Mouse (Mus musculus) heart, postnatal 36 days (tissue): Measurements from ENCODE around the gene Hjurp. TPM values are rescaled to one million over a fixed set of nuclear protein-coding genes. Genes with fewer than 3 reads are reported as not detected.

ENCODE experiments used
- DNase-seq, 2 experiments: peaks; one replicate each; pipeline ENCODE4 v3.0.0; 2021 to 2022
- intact Hi-C: fragments of 180-260 bp; cut with DNase I; formaldehyde crosslinking; loops from one replicate; pipeline ENCODE4 v1.15.1; 2025
- total RNA-seq, 2 experiments: library from RNA; stranded (reverse); gene quantifications; 2 replicates each; pipeline ENCODE4 v1.2.3; 2021

Gene Hjurp
- total RNA-seq, result 10 to 100 TPM; 12.2 to 13.3 TPM

DNA sequence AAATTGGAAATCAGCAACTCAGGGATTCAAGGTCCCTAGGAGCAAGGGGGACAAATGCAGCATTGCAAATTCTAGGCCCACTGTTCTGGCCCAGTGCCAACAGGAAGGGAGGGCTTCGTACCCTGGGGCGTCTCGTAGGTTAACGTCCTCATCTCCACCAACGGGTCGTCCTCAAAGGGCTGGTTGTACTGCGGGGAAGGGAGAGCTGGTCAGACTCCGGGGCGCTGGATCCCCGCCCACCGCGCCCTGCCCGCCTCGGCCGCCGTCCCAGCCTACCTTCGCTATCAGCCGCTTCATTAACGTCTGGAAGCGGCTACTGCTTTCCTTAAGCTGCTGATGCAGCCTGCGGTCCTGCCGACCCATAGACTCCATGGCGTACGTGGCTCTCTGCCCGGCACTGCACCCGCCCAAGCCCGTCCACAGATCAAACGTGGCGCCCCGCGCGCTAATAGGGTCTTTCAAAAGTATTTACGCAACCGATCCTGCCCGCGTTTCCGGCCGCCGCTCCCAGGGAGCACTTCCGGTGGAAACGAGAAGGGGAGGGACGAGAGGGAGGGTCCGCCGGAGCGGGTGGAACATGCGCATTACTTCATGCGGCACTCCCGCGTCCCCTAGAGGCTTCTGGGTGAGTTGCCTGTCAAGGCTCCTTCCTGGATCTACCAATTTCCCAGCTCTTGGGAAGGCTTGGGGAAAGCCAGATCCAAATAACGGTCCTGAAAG, at the start of gene Hjurp, which contains the start of gene Trpm8:
TSS of gene Hjurp (minus strand) at position 536 of the 720 bp plus-strand sequence.
TSS of gene Trpm8 (plus strand) at position 564 of the 720 bp plus-strand sequence.
- intact Hi-C loops, result no loop called here
- peak; percentile 100 for DNase-seq

DNA sequence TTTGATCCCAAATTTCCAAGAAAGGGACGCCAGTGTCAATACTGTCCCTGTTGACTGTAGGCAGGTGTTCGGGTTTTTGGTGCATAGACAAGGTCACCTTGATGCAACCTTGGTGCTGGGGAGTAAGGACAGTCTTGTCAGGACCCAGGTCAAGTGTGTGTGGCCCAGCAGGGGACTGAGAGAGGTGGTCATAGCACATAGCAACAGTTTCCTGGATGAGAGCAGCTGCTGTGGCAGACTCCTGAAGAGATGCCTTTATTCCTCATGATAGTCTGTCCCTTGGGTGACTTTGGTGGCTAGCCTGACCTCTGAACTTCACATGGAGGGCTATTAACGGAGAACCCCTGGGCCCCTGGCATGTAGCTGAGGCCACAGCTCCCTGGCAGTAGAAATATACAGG, 45.7 kb upstream of the Hjurp start:
- intact Hi-C loops, result no loop called here

DNA sequence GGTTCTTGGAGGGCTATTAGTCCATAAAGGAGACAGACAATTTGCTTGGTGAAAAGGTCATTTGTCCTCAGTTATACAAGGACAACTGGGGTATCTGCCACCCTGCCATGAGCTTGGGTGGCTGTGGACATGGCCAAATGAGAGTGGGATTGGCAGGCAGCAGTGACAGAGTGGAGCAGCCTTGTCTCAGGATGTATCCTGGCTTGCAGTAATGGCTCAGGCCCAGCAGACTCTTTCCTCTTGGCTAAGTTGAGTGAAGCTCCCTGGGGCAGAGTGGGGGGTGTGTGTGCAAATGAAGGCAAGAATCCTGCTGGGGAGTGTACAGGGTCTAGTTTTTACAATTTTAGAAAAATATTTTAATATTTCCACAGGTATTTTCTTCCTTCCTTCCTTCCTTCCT, 44.7 kb upstream of the Hjurp start:
- intact Hi-C loops, result no loop called here
- DNase-seq, result no peak

More for the DNA sequence above, 45.7 kb upstream of the Hjurp start:
- DNase-seq, result no peak

DNA sequence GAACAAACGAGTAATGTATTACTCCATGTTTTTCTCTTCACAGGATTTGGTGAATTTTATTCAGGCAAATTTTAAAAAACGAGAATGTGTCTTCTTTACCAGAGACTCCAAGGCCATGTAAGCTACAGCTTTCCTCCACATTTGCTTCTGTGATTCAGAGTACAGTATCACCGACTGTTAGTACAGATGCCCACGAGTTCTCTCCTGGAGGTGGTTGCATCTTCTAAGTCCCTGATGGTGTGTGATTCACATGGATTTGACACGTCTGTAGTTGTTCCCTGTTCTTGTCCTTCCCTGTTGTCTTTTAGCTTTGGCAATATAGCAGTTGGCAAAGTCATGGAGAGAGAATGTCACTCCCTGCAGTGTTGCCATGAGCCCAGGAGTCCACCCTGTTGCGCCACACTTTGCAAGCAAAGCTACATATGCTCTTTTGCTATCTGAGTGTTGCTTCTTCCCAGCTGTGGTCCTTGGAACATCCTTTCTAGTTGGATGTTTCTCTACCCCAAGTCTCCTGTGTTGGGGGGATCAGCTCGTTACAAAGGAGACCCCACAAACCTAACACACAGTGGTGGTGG, 43.5 kb upstream of the Hjurp start:
- intact Hi-C loops, result no loop called here
- no peak for DNase-seq

DNA sequence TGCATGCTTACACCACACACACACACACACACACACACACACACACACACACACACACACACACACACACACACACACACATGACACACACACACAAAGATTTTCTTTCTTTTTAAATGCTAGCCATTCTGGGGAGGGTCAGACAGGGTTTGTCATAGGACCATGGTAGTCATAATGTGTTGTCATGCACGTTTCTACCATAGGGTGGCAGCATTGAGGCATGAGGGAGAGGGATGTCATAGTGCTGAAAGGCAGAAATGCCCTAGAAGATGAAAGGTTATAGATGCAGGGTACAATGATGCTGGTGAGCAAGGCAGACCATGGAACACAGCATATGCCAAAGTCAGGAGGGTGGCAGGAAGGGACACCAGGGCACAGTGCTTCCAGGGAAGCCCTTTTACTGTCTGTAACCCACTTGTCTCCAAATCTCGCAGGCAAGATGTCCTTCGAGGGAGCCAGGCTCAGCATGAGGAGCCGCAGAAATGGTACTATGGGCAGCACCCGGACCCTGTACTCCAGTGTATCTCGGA, 41.2 kb upstream of the Hjurp start:
- DNase-seq, result peak in 1 of 2 experiments; percentile 63

DNA sequence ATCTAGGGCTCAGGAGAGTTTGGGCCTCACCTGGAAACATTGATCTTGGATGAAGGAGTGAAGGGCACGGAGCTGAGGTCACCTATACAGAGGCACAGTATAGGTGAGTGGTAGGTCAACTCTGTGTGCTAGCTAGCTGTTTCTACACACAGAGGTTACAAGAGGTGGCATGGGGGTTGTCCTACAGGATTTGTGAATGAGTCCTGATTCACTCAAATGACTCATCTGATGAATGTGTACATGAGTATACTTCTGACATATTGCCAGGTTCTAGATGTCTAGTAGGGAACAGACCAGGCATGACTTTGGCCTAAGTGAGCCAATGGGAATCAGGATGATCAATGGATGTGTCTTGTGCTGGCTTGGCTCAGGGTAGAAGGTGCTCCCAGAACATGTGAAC, 39.8 kb upstream of the Hjurp start:
- intact Hi-C loops, result no loop called here
- DNase-seq, result no peak

More for the DNA sequence above, 41.2 kb upstream of the Hjurp start:
- intact Hi-C loops, result no loop called here

DNA sequence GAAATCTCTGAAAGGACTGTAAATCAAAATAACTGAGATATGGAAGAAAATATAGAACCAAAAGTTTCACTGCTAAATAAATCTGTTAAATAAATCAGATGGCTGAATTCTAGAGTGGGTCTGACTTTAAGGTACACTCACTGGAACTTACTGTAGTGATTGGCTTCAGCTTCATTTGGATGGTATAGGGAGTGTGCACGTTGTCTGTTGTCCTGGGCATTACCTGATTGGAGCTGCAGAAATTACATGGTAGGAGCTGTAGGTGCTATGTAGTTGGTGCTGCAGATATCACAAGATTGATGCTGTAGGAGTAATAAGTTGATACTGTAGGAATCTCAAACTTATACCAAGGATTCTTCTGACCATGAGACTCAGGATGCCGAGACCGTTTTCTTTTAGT, 32.9 kb upstream of the Hjurp start:
- intact Hi-C loops, result no loop called here
- DNase-seq, result no peak

DNA sequence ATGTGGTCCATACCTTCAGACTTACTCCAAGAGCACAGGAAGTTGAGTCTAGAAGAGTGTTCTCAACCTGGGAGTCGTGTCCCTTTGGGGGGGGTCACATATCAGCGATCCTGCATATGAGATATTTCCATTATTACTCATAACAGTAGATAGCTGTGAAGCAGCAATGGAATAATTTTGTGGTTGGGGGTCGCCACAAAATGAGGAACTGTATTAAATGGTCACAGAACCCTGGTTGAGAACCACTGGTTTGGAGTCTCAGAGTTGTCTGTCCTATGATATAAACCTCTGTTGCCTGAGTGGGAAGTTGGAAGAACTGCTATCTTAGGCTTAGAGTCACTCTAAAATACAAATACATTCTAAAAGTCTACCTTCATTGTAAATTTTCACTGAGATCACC, 32.5 kb upstream of the Hjurp start:
- intact Hi-C loops, result no loop called here
- no peak for DNase-seq

DNA sequence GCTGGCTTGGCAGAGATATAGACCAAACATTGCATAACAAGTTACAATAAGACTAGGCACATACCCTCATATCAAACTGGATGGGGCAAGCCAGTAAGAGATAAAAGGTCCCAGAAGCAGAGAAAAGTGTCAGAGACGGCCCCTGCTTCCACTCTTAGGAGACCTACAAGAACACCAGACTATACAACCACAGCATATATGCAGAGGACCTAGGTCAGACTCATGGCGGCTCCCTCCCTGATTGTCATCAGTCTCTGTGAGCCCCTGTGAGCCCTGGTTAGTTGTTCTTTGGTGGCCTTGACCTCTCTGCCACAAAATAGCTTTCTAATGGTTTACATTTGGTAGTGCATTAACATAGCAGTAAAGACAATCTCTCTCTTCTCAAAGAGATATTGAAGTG, 31.6 kb upstream of the Hjurp start:
- no peak for DNase-seq
- intact Hi-C loops, result no loop called here

DNA sequence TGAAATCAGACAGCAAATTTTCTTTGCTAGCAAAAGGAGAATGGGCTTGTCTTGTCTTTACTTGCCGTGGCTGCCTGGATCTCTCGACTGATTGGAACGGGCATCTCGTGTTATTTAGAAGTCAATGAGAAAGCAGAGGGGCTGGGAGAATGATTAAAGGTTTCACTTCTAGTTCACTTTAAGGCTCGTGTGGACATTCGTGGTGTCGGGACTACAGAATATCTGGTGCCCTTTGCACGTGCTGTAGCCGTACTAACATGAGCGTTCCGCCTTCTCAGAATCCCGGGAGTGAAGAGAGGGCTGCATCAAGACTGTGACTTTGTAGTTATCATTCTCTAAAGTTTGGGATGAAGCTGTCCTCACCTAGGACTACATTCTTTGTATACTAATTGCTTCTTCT, 29.7 kb upstream of the Hjurp start:
- intact Hi-C loops, result no loop called here
- no peak for DNase-seq

DNA sequence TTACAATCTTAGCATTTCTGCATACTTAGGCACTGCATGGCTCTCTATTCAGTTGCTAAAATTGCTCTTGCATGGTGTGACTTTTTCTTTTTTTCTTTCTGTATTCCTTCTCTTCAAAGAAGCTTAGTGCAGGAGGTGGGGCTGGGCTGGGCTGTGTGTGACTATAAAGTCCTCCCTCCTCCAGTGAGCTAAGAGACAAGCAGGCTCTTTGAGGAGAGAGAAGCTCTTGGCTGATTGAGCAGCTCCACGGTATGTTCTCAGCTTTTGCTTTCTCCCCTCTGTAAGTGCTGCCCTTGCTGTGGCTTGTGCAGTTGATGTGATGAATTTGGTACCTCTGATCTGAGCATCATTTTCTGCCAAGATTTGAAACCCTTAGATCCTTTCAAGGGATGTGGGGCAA, 29.1 kb upstream of the Hjurp start:
- intact Hi-C loops, result no loop called here
- DNase-seq, result no peak

DNA sequence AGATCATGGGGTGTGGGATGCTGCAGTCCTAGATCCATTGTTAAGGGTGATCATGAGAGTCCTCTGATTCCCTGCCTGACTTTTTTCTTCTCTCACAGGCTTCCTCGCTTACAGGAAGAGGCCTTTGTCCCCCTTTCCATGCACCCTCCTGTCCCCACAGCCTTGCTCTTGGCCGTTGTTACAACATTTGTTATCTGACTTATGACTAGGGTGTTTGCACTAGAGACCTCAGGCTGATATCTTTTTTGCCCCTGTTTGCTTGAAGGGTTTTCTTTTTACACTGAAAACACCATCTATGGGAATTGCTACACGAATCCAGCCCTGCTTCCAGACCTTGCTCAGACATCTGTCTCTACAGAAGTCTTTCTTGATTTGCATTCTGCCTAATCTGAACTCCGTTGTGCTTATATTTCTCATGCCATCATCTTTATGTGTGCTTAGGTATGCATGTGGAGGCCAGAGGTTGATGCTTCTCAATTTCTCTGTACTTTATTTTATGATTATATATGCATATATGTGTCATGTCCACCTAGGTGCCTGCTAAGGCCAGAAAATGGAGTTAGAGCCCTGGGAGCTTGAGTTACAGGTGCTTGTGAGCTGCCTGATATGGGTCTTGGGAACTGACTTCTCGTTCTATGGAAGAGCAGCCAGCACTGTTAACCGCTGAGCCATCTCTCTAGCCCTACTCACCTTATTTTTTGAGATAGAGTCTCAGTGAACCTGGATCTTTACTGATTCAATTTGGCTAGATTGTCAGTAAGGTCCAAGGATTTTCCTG, 27.8 kb upstream of the Hjurp start:
- intact Hi-C loops, result no loop called here
- no peak for DNase-seq

DNA sequence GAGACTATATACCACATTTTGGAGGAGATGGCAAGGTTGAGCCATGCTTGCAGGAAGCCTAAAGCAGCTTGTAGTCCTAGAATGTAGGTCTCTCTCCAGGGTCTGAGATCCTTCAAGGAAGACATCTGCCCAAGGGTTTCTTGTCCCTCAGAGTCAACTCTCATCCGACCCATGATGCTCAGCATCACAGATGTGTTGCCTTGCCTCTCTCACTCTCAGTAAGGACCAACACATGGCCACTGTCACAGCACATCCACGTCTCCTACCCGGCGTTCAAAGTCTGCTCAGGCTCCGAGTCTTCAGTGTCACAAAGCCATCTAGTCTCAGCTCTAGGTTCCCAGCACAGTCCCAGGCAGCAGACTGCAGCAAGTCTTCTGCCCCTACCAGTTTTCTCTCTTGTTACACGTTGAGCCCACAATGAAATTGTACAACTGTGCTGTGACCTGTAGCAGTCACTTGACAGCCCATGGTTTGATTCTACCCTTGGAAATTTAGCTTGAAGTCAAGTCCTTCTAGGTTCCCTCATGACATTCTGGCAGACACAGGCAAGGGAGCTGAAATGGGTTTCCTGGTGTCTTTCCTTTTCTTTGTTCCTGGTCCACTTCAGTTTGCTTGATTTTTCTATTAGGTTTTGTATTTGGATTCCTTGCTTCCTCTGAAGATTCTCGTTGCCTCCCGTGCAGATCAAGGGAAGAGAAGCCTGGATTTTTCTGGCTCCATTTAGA, 27.0 kb upstream of the Hjurp start:
- intact Hi-C loops, result no loop called here
- DNase-seq, result no peak

DNA sequence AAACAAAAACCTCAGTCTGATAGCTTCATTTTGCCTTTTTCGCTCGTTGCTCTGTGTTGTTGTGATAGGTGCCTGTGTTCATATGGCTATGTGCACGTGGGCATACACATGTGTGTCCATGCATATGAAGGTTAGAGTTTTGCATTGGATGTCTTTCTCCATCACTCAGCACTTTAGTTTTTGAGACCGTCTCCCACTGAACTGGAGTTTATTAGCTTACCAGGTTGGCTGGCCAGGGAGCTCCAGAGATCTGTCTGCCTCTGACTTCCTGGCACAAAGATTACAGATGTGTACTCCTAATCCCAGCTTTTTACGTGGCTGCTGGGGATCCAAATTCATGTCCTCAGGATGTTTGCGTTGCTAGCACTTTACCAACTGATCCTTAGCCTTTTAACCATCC, 26.3 kb upstream of the Hjurp start:
- no peak for DNase-seq
- intact Hi-C loops, result no loop called here

DNA sequence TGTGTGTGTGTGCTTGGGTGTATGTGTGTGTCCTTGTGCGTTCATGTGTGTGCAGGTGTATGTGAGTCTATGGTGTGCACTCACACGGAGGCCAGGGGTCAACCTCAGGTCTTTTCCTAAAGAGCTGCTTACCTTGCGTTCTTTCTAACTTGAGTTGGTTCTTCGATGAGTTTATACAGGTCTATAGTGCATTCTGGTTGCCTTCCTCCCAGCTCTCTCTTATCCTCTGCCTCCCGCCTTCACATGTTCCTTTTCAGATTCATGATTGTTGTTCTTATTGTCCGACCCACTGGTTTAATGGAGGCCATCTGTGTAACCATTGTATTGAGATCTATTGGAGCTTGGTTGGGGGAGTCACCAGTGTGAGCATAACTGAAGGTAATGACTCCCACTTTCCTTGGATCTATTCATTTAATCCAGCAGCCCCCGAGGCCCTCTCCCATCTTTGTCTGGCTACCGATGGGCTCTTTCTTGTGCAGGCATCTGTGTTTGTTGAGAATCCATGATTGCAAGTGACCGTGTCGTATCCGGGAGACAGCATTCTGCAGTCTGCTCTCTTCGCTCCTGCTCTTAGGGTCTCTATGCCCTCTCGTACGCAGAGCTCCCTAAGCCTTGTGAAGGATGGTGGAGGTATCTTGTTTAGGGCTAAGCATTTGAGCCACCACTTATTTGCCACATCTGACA, 24.8 kb upstream of the Hjurp start:
- intact Hi-C loops, result no loop called here

DNA sequence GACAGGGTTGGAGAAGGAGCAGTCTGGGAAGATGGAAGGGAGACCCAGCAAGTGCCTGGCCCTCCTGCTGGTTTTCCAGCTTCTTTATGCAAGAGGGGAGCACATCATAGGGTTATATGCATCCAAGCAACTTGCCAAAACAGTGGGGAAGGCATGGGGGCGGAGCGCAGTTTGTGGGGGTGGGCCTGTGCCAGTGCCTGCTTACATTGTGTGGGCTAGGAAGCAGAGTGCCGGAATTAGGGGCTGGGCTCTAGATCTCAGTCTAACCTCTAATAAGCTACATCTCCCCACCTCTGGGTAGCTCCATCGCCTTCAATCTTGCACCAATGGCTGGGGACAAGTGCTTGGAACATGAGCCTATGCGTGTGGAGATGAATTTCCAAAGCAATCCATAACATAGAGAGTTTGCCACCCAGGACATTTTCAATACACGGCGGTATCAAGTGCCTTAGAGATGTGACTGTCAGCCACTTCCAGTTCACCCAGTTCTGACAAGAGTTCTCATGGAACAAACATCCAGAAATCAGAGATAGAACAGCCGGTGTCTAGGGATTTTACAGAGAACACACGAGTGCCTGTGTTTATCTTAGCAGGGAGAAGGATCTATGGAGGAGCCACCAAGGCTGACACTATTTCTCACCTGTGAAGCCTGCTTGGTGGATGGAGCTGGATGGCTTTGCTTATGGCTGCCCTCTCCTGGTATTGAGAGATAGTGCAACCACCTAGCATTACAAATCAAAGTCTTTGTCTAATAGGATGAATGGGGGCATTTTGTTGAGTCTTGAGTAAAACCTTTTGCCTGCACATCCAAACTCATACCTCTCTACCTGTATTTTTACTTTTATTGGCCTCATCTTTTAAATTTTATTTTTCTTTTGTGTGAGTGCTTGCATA, 23.9 kb upstream of the Hjurp start:
- DNase-seq, result no peak
- intact Hi-C loops, result no loop called here

More for the DNA sequence above, 24.8 kb upstream of the Hjurp start:
- DNase-seq, result no peak

DNA sequence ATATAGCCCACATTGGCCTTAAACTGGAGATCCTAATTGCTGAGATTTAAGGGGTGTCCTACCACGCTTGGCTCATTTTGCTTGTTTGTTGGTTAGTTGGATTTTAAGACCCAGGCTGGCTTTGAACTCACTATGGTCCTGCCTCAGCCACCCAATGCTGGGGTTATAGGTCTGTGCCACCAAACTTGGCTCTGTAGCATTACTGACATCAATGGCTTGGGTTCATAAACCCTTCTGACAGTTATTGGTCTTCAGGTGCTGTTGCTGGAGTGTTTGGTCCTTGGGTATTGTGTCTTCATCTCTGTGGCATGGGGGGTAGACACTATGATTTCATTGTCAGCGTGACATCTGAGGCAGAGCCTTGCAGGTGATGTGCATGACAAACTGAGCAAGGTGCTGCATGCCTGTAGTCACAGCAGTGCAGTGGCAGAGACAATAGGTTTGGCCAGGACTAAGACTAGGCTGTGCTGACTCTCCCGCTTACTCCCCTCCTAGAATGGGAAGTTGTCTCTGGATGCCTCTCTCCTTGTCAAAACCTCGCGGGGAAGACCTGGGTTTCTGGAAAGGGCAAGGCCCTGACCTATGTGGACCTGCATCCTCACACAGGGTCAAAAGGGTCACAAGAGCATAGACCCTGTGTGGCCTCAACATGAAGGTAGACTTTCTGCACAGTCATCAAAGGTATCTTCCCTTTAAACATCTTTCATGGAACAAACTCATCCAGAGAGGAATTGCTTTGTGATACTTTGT, 23.0 kb upstream of the Hjurp start:
- intact Hi-C loops, result no loop called here
- no peak for DNase-seq

DNA sequence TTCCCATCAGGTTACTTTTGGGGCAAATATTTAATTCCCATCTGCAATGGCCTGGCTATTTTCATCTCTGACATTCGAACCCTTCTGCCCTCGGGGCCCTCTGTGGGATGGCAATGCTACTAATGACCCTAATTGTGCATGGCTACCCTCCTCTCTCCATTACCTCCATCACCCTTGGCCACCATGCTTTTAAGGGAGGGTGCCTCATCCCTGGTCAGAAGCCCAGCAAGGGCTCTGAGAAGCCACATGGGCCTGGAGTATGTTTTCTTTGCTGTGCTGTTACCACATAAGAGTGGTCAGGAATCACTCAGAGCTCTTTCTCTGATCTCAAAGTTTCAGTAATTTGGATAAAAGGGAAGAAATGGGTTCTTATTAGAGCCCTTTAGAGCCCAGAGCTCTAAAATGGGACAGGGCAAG, 22.1 kb upstream of the Hjurp start:
- intact Hi-C loops, result no loop called here
- no peak for DNase-seq
